Mouse (Mus musculus) thymus, postnatal 0 days (tissue): ENCODE results near the gene Fabp3. TPM values are rescaled to one million over a fixed set of nuclear protein-coding genes. Genes with fewer than 3 reads are reported as not detected.

Experiments
- DNase-seq: peaks from one replicate; pipeline ENCODE4 v3.0.0-alpha.2; 2015; ENCODE audit warnings: low spot score
- polyA plus RNA-seq: library from polyadenylated mRNA; unstranded; fragments of >200 nt; fragmentation: Nextera tagmentation; extraction: Ambion mirVana; gene quantifications from 2 replicates; pipeline ENCODE4 v1.2.1, GENCODE M21; 2015

Gene Fabp3
- polyA plus RNA-seq, 1 experiment from 2014 or later: 2.9 TPM

GRCm38 (mm10) chr4:130294513-130294912, 13.9 kb upstream of the Fabp3 start:
- DNase-seq: no peak

- DNase-seq: no peak
Measured at GRCm38 (mm10) chr4:130295047-130295745, 13.2 kb upstream of the Fabp3 start.

- no peak for DNase-seq
Measured at GRCm38 (mm10) chr4:130296243-130296965, 12.0 kb upstream of the Fabp3 start.

- DNase-seq: peak; percentile 50
Measured at GRCm38 (mm10) chr4:130297123-130297529, 11.3 kb upstream of the Fabp3 start.

- no peak for DNase-seq
Measured at GRCm38 (mm10) chr4:130298877-130299628, 9.3 kb upstream of the Fabp3 start.

GRCm38 (mm10) chr4:130299629-130300018, 8.8 kb upstream of the Fabp3 start:
- DNase-seq: no peak

GRCm38 (mm10) chr4:130302285-130302870, 6.0 kb upstream of the Fabp3 start:
- DNase-seq: no peak

- DNase-seq: no peak
Measured at GRCm38 (mm10) chr4:130304746-130305145, 3.6 kb upstream of the Fabp3 start.

GRCm38 (mm10) chr4:130306796-130307630, 1.4 kb upstream of the Fabp3 start:
- DNase-seq: no peak

GRCm38 (mm10) chr4:130307851-130308230, 554 bp upstream of the Fabp3 start:
- no peak for DNase-seq

- no peak for DNase-seq
Measured at GRCm38 (mm10) chr4:130309254-130309653, 859 bp downstream of the Fabp3 start.

- DNase-seq: no peak
Measured at GRCm38 (mm10) chr4:130312526-130312925, 4.1 kb downstream of the Fabp3 start.

- DNase-seq: no peak
Measured at GRCm38 (mm10) chr4:130313552-130313951, 5.2 kb downstream of the Fabp3 start.

GRCm38 (mm10) chr4:130315771-130316527, 7.6 kb downstream of the Fabp3 start:
- no peak for DNase-seq

GRCm38 (mm10) chr4:130316691-130317090, 8.3 kb downstream of the Fabp3 start:
- DNase-seq: no peak

GRCm38 (mm10) chr4:130318122-130318521, 9.7 kb downstream of the Fabp3 start:
- DNase-seq: no peak

GRCm38 (mm10) chr4:130319564-130319963, 11.2 kb downstream of the Fabp3 start:
- DNase-seq: no peak

GRCm38 (mm10) chr4:130321640-130322039, 13.2 kb downstream of the Fabp3 start:
- DNase-seq: no peak

- DNase-seq: no peak
Measured at GRCm38 (mm10) chr4:130322567-130322966, 14.2 kb downstream of the Fabp3 start.

GRCm38 (mm10) chr4:130323165-130323564, 14.8 kb downstream of the Fabp3 start:
- no peak for DNase-seq
